Mouse (Mus musculus) CH12.LX (cell line): ENCODE data around the gene Sstr4. TPM values are rescaled to one million over a fixed set of nuclear protein-coding genes. Genes with fewer than 3 reads are reported as not detected.

Experiments
- DNase-seq: peaks from one replicate; pipeline ENCODE4 v3.0.0-alpha.2; 2013; ENCODE audit errors: extremely low read depth
- H3K27ac ChIP-seq: 2 replicates; pipeline ENCODE4 v1.5.1; 2012; ENCODE audit warnings: low read depth, mild to moderate bottlenecking, control low read depth, moderate library complexity; ENCODE audit not compliant: insufficient read depth
- H3K27me3 ChIP-seq: replicated peaks from 2 replicates; pipeline ENCODE3; 2012; ENCODE audit warnings: inconsistent platforms
- H3K36me3 ChIP-seq, 2 experiments: replicated peaks in 1 of 2; 2 replicates each; pipeline versions ENCODE3 to v1.6.1; 2012; ENCODE audit warnings: inconsistent platforms in 1 of 2, low read length in 1 of 2, mild to moderate bottlenecking in 1 of 2, mixed read lengths in 1 of 2, moderate library complexity in 1 of 2; ENCODE audit not compliant: control insufficient read depth in 1 of 2, insufficient read depth in 1 of 2
- H3K4me1 ChIP-seq, 2 experiments: 2 replicates each; pipeline ENCODE4 v1.6.1; 2012; ENCODE audit warnings: inconsistent platforms in 1 of 2, moderate library complexity in 1 of 2; ENCODE audit not compliant: insufficient read depth in 2 of 2, control insufficient read depth in 1 of 2
- H3K4me2 ChIP-seq: 2 replicates; pipeline ENCODE4 v1.6.1; 2012; ENCODE audit warnings: low read depth, mild to moderate bottlenecking, control low read depth; ENCODE audit not compliant: poor library complexity, insufficient read depth, severe bottlenecking
- H3K4me3 ChIP-seq, 3 experiments: fragments of 150-350 bp in 1 of 3; sonication (generic) in 1 of 3; replicated peaks in 1 of 3; 2 replicates each; pipeline versions ENCODE3 to v1.5.1; 2011 to 2012; ENCODE audit warnings: low read depth in 2 of 3, low read length in 2 of 3, mild to moderate bottlenecking in 2 of 3, moderate library complexity in 2 of 3, control low read depth in 1 of 3, improper control_type of control experiment in 1 of 3, inconsistent platforms in 1 of 3, mixed read lengths in 1 of 3; ENCODE audit not compliant: poor library complexity in 1 of 3
- H3K79me2 ChIP-seq: replicated peaks from 2 replicates; pipeline ENCODE4 v1.6.1; 2012; ENCODE audit warnings: mild to moderate bottlenecking, moderate library complexity; ENCODE audit not compliant: control insufficient read depth, poor library complexity, insufficient read depth, severe bottlenecking; ENCODE audit errors: extremely low read depth
- H3K9ac ChIP-seq: 2 replicates; pipeline ENCODE4 v1.6.1; 2012; ENCODE audit warnings: low read depth, mild to moderate bottlenecking, control low read depth, moderate library complexity; ENCODE audit not compliant: insufficient read depth
- H3K9me3 ChIP-seq: replicated peaks from 2 replicates; pipeline ENCODE3; 2012; ENCODE audit warnings: low read length, inconsistent platforms, mixed read lengths
- CHD1 ChIP-seq: IDR thresholded peaks from 2 replicates; pipeline ENCODE4 v1.6.1; 2012; ENCODE audit warnings: low read depth, low read length, improper control_type of control experiment, inconsistent platforms
- CHD2 ChIP-seq: IDR thresholded peaks from 2 replicates; pipeline ENCODE4 v1.6.1; 2011; ENCODE audit warnings: low read length, improper control_type of control experiment
- CTCF ChIP-seq, 2 experiments: IDR thresholded peaks in 1 of 2; conservative IDR thresholded peaks in 1 of 2; 2 replicates each; pipeline ENCODE4 v1.5.1; 2011 to 2012; ENCODE audit warnings: low read depth in 2 of 2, low read length in 2 of 2, improper control_type of control experiment in 1 of 2, inconsistent platforms in 1 of 2, mild to moderate bottlenecking in 1 of 2, moderate library complexity in 1 of 2
- E2F4 ChIP-seq: IDR thresholded peaks from 2 replicates; pipeline ENCODE4 v1.6.1; 2011; ENCODE audit warnings: low read depth, low read length, improper control_type of control experiment; ENCODE audit not compliant: insufficient replicate concordance
- EP300 ChIP-seq: IDR thresholded peaks from 2 replicates; pipeline ENCODE4 v1.6.1; 2011; ENCODE audit warnings: low read length, improper control_type of control experiment
- ETS1 ChIP-seq: conservative IDR thresholded peaks from 2 replicates; pipeline ENCODE4 v1.6.1; 2012; ENCODE audit warnings: low read depth, mild to moderate bottlenecking, inconsistent platforms, low read length, improper control_type of control experiment, moderate library complexity
- GABPA ChIP-seq: IDR thresholded peaks from 2 replicates; pipeline ENCODE4 v1.6.1; 2012; ENCODE audit warnings: low read depth, low read length, improper control_type of control experiment, inconsistent platforms; ENCODE audit not compliant: insufficient replicate concordance
- IRF4 ChIP-seq: IDR thresholded peaks from 2 replicates; pipeline ENCODE4 v1.6.1; 2014; ENCODE audit warnings: low read depth, mild to moderate bottlenecking, inconsistent platforms, low read length, improper control_type of control experiment
- JUN ChIP-seq: IDR thresholded peaks from 2 replicates; pipeline ENCODE4 v1.6.1; 2011; ENCODE audit warnings: low read depth, mild to moderate bottlenecking, low read length, improper control_type of control experiment, moderate library complexity; ENCODE audit not compliant: insufficient read depth
- KAT2A ChIP-seq: IDR thresholded peaks from 2 replicates; pipeline ENCODE4 v1.6.1; 2012; ENCODE audit warnings: low read length, improper control_type of control experiment, inconsistent platforms; ENCODE audit not compliant: insufficient replicate concordance
- MAX ChIP-seq: IDR thresholded peaks from 2 replicates; pipeline ENCODE4 v1.6.1; 2011; ENCODE audit warnings: low read length, improper control_type of control experiment
- MXI1 ChIP-seq: IDR thresholded peaks from 2 replicates; pipeline ENCODE4 v1.6.1; 2011; ENCODE audit warnings: mild to moderate bottlenecking, low read depth, low read length, improper control_type of control experiment
- MYC ChIP-seq: IDR thresholded peaks from 2 replicates; pipeline ENCODE4 v1.6.1; 2011; ENCODE audit warnings: low read depth, mild to moderate bottlenecking, improper control_type of control experiment, low read length
- POLR2AphosphoS2 ChIP-seq: IDR thresholded peaks from 2 replicates; pipeline ENCODE4 v1.6.1; 2011; ENCODE audit warnings: low read depth, low read length, improper control_type of control experiment
- RAD21 ChIP-seq: IDR thresholded peaks from 2 replicates; pipeline ENCODE4 v1.6.1; 2011; ENCODE audit warnings: low read depth, mild to moderate bottlenecking, low read length, improper control_type of control experiment, moderate library complexity
- RCOR1 ChIP-seq: conservative IDR thresholded peaks from 2 replicates; pipeline ENCODE4 v1.6.1; 2012; ENCODE audit warnings: low read depth, mild to moderate bottlenecking, inconsistent platforms, low read length, improper control_type of control experiment
- SMC3 ChIP-seq: IDR thresholded peaks from 2 replicates; pipeline ENCODE4 v1.6.1; 2011; ENCODE audit warnings: low read depth, low read length, improper control_type of control experiment
- TBP ChIP-seq: conservative IDR thresholded peaks from 2 replicates; pipeline ENCODE4 v1.6.1; 2011; ENCODE audit warnings: low read depth, low read length, improper control_type of control experiment
- TCF12 ChIP-seq: IDR thresholded peaks from 2 replicates; pipeline ENCODE4 v1.6.1; 2014; ENCODE audit warnings: low read depth, mild to moderate bottlenecking, inconsistent platforms, low read length, improper control_type of control experiment
- USF1 ChIP-seq: IDR thresholded peaks from 2 replicates; pipeline ENCODE4 v1.6.1; 2014; ENCODE audit warnings: low read depth, mild to moderate bottlenecking, inconsistent platforms, low read length, improper control_type of control experiment
- ZC3H11A ChIP-seq: IDR thresholded peaks from 2 replicates; pipeline ENCODE4 v1.6.1; 2012; ENCODE audit warnings: low read depth, mild to moderate bottlenecking, inconsistent platforms, low read length, improper control_type of control experiment
- ZKSCAN1 ChIP-seq: IDR thresholded peaks from 2 replicates; pipeline ENCODE4 v1.6.1; 2012; ENCODE audit warnings: low read depth, inconsistent platforms, low read length, improper control_type of control experiment, borderline replicate concordance
- ZNF384 ChIP-seq: IDR thresholded peaks from 2 replicates; pipeline ENCODE4 v1.6.1; 2012; ENCODE audit warnings: low read depth, low read length, improper control_type of control experiment, inconsistent platforms
- dilution Hi-C: fragments of 300-500 bp; cut with MboI; formaldehyde crosslinking; loops from 2 replicates; pipeline ENCODE4 v1.14.3; 2020; ENCODE audit warnings: low sequenced_read_pairs; ENCODE audit not compliant: extremely low pct_unique_long_range_greater_than_20kb, extremely low pct_ligation_motif_present
- in situ Hi-C: fragments of 300-500 bp; cut with MboI; formaldehyde crosslinking; loops from 3 replicates; pipeline ENCODE4 v1.14.3; 2019; ENCODE audit warnings: low sequenced_read_pairs, low pct_ligation_motif_present, low pct_unique_long_range_greater_than_20kb, mixed read lengths
- polyA plus RNA-seq: library from polyadenylated mRNA; unstranded; fragments of >175 nt; gene quantifications from 2 replicates; pipeline ENCODE4 v1.2.1, GENCODE M21; 2012; ENCODE audit warnings: low read depth; ENCODE audit not compliant: insufficient read length
- total RNA-seq, 2 experiments: library from RNA; depleted of rRNA; stranded (reverse); fragments of 300-350 nt in 1 of 2; fragments of >200 nt in 1 of 2; gene quantifications; 2 replicates each; pipeline ENCODE4 v1.2.3; 2012 to 2014

The Sstr4 gene
- total and polyA plus RNA-seq, 3 experiments: not detected

DNA sequence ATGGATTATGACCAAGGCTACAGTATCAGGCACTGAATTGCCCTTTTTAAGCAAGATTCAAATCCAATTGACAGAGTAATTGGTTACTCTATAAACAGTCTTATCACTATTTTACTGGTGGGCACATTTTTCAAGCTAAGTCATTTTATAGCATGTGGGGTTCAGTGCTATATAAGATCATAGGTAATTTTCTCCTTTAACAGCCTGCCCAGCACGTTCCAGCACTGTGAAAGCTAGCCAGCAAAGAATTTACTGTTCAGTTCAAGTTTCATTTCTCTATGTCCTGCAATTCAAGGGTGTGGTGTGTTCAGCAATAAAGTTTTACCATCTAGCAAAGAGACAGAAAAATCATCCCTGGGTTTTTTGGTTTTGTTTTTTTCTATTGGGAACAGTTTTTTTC is 42.5 kb upstream of the Sstr4 start:
- Histone ChIP-seq H3K9ac (no peak overlapping the region), H3K27me3 (peaks cover 2% of the 10 kb centered on the region), H3K4me3 (no peak overlapping the region), H3K36me3 (no peaks in the 10 kb centered on the region), H3K9me3 (no peaks in the 10 kb centered on the region)
- TF ChIP-seq RCOR1 (no peak), MAX (no peak), CHD1 (no peak), POLR2AphosphoS2 (no peak), RAD21 (no peak), MYC (no peak), TCF12 (no peak), SMC3 (no peak), JUN (no peak), ZKSCAN1 (no peak)
- TF ChIP-seq, all 38 proteins: peak for 0
- H3K79me2 ChIP-seq: no peaks in the 10 kb centered on the region
- no peak for DNase-seq
- no peak overlapping the region for H3K27ac ChIP-seq
- H3K4me2 ChIP-seq: no peak overlapping the region
- dilution Hi-C loops: no loop called here
- H3K4me1 ChIP-seq: peaks cover 0 to 9% of the 10 kb centered on the region in 2 experiments; a peak in 2 of 4 replicates
- in situ Hi-C loops: loop anchor here (25.0 kb wide), 1 partner anchor 215 kb away; no protein-coding TSS in a partner anchor

DNA sequence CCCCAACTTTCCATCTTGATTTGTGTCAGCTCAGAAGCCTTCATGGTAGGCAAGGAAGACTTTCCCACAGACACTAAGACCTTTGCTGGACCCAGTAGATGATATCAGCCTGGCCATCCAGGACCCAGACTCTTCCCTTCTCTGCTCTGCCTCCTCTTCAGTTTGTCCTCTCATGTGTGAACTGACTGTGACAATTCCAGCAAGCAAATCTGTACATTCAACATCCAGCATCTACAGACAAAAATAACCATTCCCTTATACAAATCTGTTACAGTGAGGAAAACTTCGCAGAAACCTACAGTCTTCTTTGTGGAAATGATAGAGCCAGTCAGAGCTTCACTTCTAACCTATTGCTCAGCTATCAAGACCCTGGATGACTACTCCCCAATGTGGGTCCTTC is 38.0 kb upstream of the Sstr4 start:
- Histone ChIP-seq H3K27ac (no peak overlapping the region), H3K79me2 (no peaks in the 10 kb centered on the region), H3K9me3 (no peaks in the 10 kb centered on the region), H3K36me3 (no peaks in the 10 kb centered on the region), H3K4me2 (no peak overlapping the region), H3K9ac (no peak overlapping the region), H3K27me3 (peaks cover 2% of the 10 kb centered on the region), H3K4me1 (no peaks in the 10 kb centered on the region), H3K4me3 (no peak overlapping the region)
- in situ Hi-C loops (loop anchor here (25.0 kb wide), 1 partner anchor 220 kb away; no protein-coding TSS in a partner anchor), dilution Hi-C loops (no loop called here)
- TF ChIP-seq CTCF (conservative IDR thresholded peaks at IDR 0.05 in 1 of 2, IDR thresholded peaks at IDR 0.05 in 1 of 2; ENCODE audit: low read depth in 2 of 2, low read length in 2 of 2) (no peak), MXI1 (no peak), E2F4 (no peak), ZNF384 (no peak), TCF12 (no peak), CHD2 (no peak), EP300 (no peak), ZC3H11A (no peak), KAT2A (no peak), GABPA (no peak), ETS1 (no peak), SMC3 (no peak), MAX (no peak), TBP (no peak), RCOR1 (no peak), MYC (no peak), IRF4 (no peak), USF1 (no peak)
- DNase-seq: no peak
